ENCODE assay signal across 8 mouse cellular contexts in the genomic region with DNA sequence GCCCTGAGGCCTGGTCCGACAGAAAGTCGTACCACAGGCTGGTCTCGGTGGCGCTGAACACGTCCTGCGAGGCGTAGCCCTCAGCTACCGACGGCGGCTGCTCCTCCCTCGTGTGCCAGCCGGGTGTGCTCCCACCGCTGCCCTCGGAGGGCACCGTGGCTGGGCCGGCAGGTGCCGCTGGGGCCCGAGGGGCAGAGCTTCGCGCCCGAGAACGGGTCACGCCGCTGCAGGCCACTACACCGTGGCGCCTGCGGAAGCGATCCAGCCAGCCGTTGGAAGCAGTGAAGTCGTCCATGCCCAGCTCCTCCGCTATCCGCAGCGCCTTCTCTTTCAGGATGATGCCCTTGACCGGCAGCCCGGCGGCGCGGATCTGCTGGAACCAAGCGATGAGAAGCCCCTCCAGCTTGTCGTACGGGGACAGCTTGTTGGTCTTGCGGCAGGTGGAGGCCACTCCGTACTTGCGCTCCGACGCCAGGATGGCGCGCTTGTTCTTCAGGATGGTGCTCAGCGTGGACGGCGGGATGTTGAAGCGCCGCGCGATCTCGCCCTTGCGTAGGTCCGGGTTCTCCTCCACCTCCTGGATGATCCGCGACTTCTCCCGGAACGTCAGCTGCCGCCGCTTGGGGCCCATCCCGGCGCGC. TPM values are rescaled to one million over a fixed set of nuclear protein-coding genes. Genes with fewer than 3 reads are reported as not detected.
A peak's percentile ranks its signal among the peaks of the same experiment; 100 is the strongest.
DNase-seq lines count a peak whose midpoint lies in the region; ATAC-seq lines count a peak whose summit lies in the region.

No protein-coding gene starts in this region.

- H3K9me3 ChIP-seq in embryonic facial prominence, embryonic 12.5 days: no peaks in the 10 kb centered on the region
- H3K9me3 ChIP-seq in liver, embryonic 11.5 days (ENCODE audit: control insufficient read depth, low read length): no peaks in the 10 kb centered on the region

- H3K27me3 ChIP-seq in embryonic facial prominence, embryonic 12.5 days: no peaks in the 10 kb centered on the region
- no peaks in the 10 kb centered on the region for H3K27me3 ChIP-seq in liver, embryonic 11.5 days (replicated peaks; ENCODE audit: control insufficient read depth, insufficient read depth, low read length)

- H3K36me3 ChIP-seq in embryonic facial prominence, embryonic 12.5 days: peaks cover 11% of the 10 kb centered on the region; the same call in 1 of the 2 replicates
- H3K36me3 ChIP-seq in liver, embryonic 11.5 days (ENCODE audit: control insufficient read depth, insufficient read depth, low read length): peaks cover 5% of the 10 kb centered on the region; the same call in 1 of the 2 replicates

- H3K9ac ChIP-seq in embryonic facial prominence, embryonic 12.5 days: peak overlapping the region; percentile 88
- peak overlapping the region; percentile 92 for H3K9ac ChIP-seq in liver, embryonic 11.5 days (ENCODE audit: low read depth, low read length)

- peak; percentile 80 for DNase-seq in 3134 (ENCODE audit: extremely low read depth, insufficient read length, low spot score)
- peak; percentile 76 for DNase-seq in adrenal gland, adult 2 months
- peak; percentile 46 for DNase-seq in heart, adult 8-10 months (ENCODE audit: low spot score)
- peak; percentile 55 to 60 for DNase-seq in kidney, adult 8-10 months
- DNase-seq in liver, embryonic 11.5 days (ENCODE audit: low spot score): peak; percentile 69
- DNase-seq in spleen, postnatal 36 days (ENCODE audit: low spot score in 2 of 2): peak; percentile 36 to 47

- peaks cover 36% of the 10 kb centered on the region for H3K4me1 ChIP-seq in embryonic facial prominence, embryonic 12.5 days
- H3K4me1 ChIP-seq in liver, embryonic 11.5 days (replicated peaks; ENCODE audit: control insufficient read depth, insufficient read depth, low read length): peaks cover 24% of the 10 kb centered on the region

- 1% methylated on average over 67 of the region's 67 CpGs for WGBS in embryonic facial prominence, embryonic 12.5 days
- 1% methylated on average over 67 of the region's 67 CpGs for WGBS in liver, embryonic 11.5 days

- peak; percentile 29; the same call in 1 of the 2 replicates for ATAC-seq in embryonic facial prominence, embryonic 12.5 days (ENCODE audit: insufficient number of reproducible peaks, insufficient read depth, low FRiP score, low TSS enrichment)
- peak; percentile 60 for ATAC-seq in liver, embryonic 11.5 days (replicated peaks; ENCODE audit: low FRiP score)
- peak; percentile 36; the same call in 1 of the 2 replicates for ATAC-seq in monocyte, adult 5-6 weeks (replicated peaks; ENCODE audit: insufficient number of reproducible peaks, low FRiP score, low TSS enrichment, poor library complexity, severe bottlenecking)

- peak overlapping the region; percentile 99 for H3K4me2 ChIP-seq in embryonic facial prominence, embryonic 12.5 days (replicated peaks)
- peak overlapping the region; percentile 94 for H3K4me2 ChIP-seq in liver, embryonic 11.5 days

- H3K4me3 ChIP-seq in embryonic facial prominence, embryonic 12.5 days: peak overlapping the region; percentile 79
- peak overlapping the region; percentile 86 for H3K4me3 ChIP-seq in liver, embryonic 11.5 days (ENCODE audit: low read depth, low read length)

- peak overlapping the region; percentile 84 for H3K27ac ChIP-seq in embryonic facial prominence, embryonic 12.5 days
- H3K27ac ChIP-seq in liver, embryonic 11.5 days (ENCODE audit: low read depth, low read length): peak overlapping the region; percentile 84

RNA-seq across cellular contexts. Expression of a gene that starts 0.5 kb away (rescaled TPM):
- total RNA-seq in adrenal gland, adult 2 months (2021): 10 to 100 TPM; 47.7 to 88.5 TPM
- polyA plus RNA-seq in adrenal gland, adult 2 months (2012; rRNA removed): 94.5 and 107 TPM in 2 replicates
- 12.6 and 14.8 TPM in 2 replicates for polyA plus RNA-seq in embryonic facial prominence, embryonic 12.5 days (2016; fragmentation: Nextera tagmentation; extraction: Ambion mirVana)
- 10 to 100 TPM; 89.5 to 93.4 (median 90.3) TPM for total RNA-seq in heart, adult 8-10 months (2022)
- polyA plus RNA-seq in liver, embryonic 11.5 days (2014; fragmentation: Nextera tagmentation; extraction: Ambion mirVana): 3.8 and 4.9 TPM in 2 replicates
- 12.5 to 17.0 TPM (median 14.0 TPM) in 3 replicates for total RNA-seq in monocyte, adult 5-6 weeks (2017)

RNA-seq across cellular contexts. Expression of a gene that starts 7.4 kb away (rescaled TPM):
- 1 to 10 TPM; 3.4 to 5.5 TPM for total RNA-seq in adrenal gland, adult 2 months (2021)
- 7.7 and 9.7 TPM in 2 replicates for polyA plus RNA-seq in adrenal gland, adult 2 months (2012; rRNA removed)
- polyA plus RNA-seq in embryonic facial prominence, embryonic 12.5 days (2016; fragmentation: Nextera tagmentation; extraction: Ambion mirVana): 48.8 and 52.3 TPM in 2 replicates
- 1 to 10 TPM; 4.3 to 4.9 (median 4.5) TPM for total RNA-seq in heart, adult 8-10 months (2022)
- 76.4 and 85.4 TPM in 2 replicates for polyA plus RNA-seq in liver, embryonic 11.5 days (2014; fragmentation: Nextera tagmentation; extraction: Ambion mirVana)
- total RNA-seq in monocyte, adult 5-6 weeks (2017): 7.7 to 39.4 TPM (median 11.3 TPM) in 3 replicates

RNA-seq across cellular contexts. Expression of a gene that starts 7.7 kb away (rescaled TPM):
- total RNA-seq in adrenal gland, adult 2 months (2021): 1 to 10 TPM; 4.3 to 5.4 TPM
- 4.8 and 5.3 TPM in 2 replicates for polyA plus RNA-seq in adrenal gland, adult 2 months (2012; rRNA removed)
- polyA plus RNA-seq in embryonic facial prominence, embryonic 12.5 days (2016; fragmentation: Nextera tagmentation; extraction: Ambion mirVana): 4.9 and 5.2 TPM in 2 replicates
- 1 to 10 TPM; 4.4 to 6.2 (median 4.9) TPM for total RNA-seq in heart, adult 8-10 months (2022)
- polyA plus RNA-seq in liver, embryonic 11.5 days (2014; fragmentation: Nextera tagmentation; extraction: Ambion mirVana): 1.3 and 1.5 TPM in 2 replicates
- 0.38 to 1.6 TPM in 2 of 3 replicates, not detected in the other for total RNA-seq in monocyte, adult 5-6 weeks (2017)

RNA-seq across cellular contexts. Expression of a gene that starts 19.5 kb away (rescaled TPM):
- 100 to 1,000 TPM; 114 to 123 TPM for total RNA-seq in adrenal gland, adult 2 months (2021)
- 195 and 319 TPM in 2 replicates for polyA plus RNA-seq in adrenal gland, adult 2 months (2012; rRNA removed)
- 74.1 and 79.5 TPM in 2 replicates for polyA plus RNA-seq in embryonic facial prominence, embryonic 12.5 days (2016; fragmentation: Nextera tagmentation; extraction: Ambion mirVana)
- 10 to 100 TPM in 3 of 4 experiments, 1 to 10 TPM in 1; 9.7 to 12.1 (median 10.5) TPM for total RNA-seq in heart, adult 8-10 months (2022)
- 130 TPM in 2 replicates for polyA plus RNA-seq in liver, embryonic 11.5 days (2014; fragmentation: Nextera tagmentation; extraction: Ambion mirVana)
- 4.0 to 11.8 TPM (median 5.2 TPM) in 3 replicates for total RNA-seq in monocyte, adult 5-6 weeks (2017)

RNA-seq across cellular contexts. Expression of a gene that starts 27.5 kb away (rescaled TPM):
- total RNA-seq in adrenal gland, adult 2 months (2021): 10 to 100 TPM; 13.7 to 20.2 TPM
- 89.8 and 91.7 TPM in 2 replicates for polyA plus RNA-seq in adrenal gland, adult 2 months (2012; rRNA removed)
- 29.7 and 31.5 TPM in 2 replicates for polyA plus RNA-seq in embryonic facial prominence, embryonic 12.5 days (2016; fragmentation: Nextera tagmentation; extraction: Ambion mirVana)
- total RNA-seq in heart, adult 8-10 months (2022): 10 to 100 TPM; 31.8 to 42.6 (median 37.9) TPM
- 18.1 and 19.2 TPM in 2 replicates for polyA plus RNA-seq in liver, embryonic 11.5 days (2014; fragmentation: Nextera tagmentation; extraction: Ambion mirVana)
- 3.0 to 15.2 TPM (median 13.2 TPM) in 3 replicates for total RNA-seq in monocyte, adult 5-6 weeks (2017)

Comparison
In these comparisons a context has a peak if more than half of its experiments do, and no peak if none do; other contexts are left out.
1. Peak in every context shown above with its lines: DNase-seq, ATAC-seq, H3K4me3 ChIP-seq and H3K27ac ChIP-seq.